Mouse (Mus musculus): ENCODE results near the gene Pea15a.

DNA sequence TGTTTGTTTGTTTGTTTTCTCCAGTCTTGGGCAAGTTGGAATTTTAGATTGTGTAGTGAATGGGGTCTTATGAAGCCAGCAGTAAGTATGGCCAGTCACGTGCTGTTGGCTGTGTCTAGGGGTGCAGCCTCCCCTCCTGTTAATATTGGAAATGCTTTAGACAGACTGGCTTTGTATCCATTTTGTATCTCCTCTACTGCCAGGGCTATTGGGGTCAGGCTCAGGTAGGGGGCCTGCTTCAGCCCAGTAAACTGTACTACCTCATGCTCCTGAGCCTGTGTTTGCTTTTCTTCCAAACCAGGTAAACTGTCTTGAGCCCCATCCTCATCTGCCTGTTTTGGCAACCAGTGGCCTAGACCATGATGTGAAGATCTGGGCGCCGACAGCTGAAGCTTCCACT, 14.4 kb downstream of the Pea15a start:
- TF ChIP-seq UBTF (IDR thresholded peaks at IDR 0.05; ENCODE audit: low read depth, low read length) = no peak
- no peak for TF ChIP-seq POLR2A (IDR thresholded peaks at IDR 0.05; ENCODE audit: low read depth, low read length)
- TF ChIP-seq E2F4 (IDR thresholded peaks at IDR 0.05; ENCODE audit: insufficient replicate concordance, low read depth, low read length) = no peak
- TF ChIP-seq RCOR1 (conservative IDR thresholded peaks at IDR 0.05; ENCODE audit: low read depth, low read length) = no peak
- TF ChIP-seq NELFE (IDR thresholded peaks at IDR 0.05; ENCODE audit: low read depth, low read length) = no peak
- no peak for TF ChIP-seq SIN3A (IDR thresholded peaks at IDR 0.05; ENCODE audit: low read length)
- TF ChIP-seq BHLHE40 (IDR thresholded peaks at IDR 0.05; ENCODE audit: low read depth, low read length) = no peak
- TF ChIP-seq CTCF (conservative IDR thresholded peaks at IDR 0.05 in 1 of 2, IDR thresholded peaks at IDR 0.05 in 1 of 2; ENCODE audit: low read depth in 2 of 2, low read length in 2 of 2) = no peak
- TF ChIP-seq IRF4 (IDR thresholded peaks at IDR 0.05; ENCODE audit: low read depth, low read length) = no peak
- no peak for TF ChIP-seq ZNF384 (IDR thresholded peaks at IDR 0.05; ENCODE audit: low read depth, low read length)
- TF ChIP-seq MAFK (IDR thresholded peaks at IDR 0.05; ENCODE audit: insufficient replicate concordance, low read length) = no peak
- no peak for TF ChIP-seq TBP (conservative IDR thresholded peaks at IDR 0.05; ENCODE audit: low read depth, low read length)
- no peak for TF ChIP-seq SMC3 (IDR thresholded peaks at IDR 0.05; ENCODE audit: low read depth, low read length)
